Mouse (Mus musculus): ENCODE results near the gene Hnrnpl. TPM values are rescaled to one million over a fixed set of nuclear protein-coding genes. Genes with fewer than 3 reads are reported as not detected.

Hnrnpl gene
- total and polyA plus RNA-seq, 3 experiments, result 296 to 645 (median 371) TPM

DNA sequence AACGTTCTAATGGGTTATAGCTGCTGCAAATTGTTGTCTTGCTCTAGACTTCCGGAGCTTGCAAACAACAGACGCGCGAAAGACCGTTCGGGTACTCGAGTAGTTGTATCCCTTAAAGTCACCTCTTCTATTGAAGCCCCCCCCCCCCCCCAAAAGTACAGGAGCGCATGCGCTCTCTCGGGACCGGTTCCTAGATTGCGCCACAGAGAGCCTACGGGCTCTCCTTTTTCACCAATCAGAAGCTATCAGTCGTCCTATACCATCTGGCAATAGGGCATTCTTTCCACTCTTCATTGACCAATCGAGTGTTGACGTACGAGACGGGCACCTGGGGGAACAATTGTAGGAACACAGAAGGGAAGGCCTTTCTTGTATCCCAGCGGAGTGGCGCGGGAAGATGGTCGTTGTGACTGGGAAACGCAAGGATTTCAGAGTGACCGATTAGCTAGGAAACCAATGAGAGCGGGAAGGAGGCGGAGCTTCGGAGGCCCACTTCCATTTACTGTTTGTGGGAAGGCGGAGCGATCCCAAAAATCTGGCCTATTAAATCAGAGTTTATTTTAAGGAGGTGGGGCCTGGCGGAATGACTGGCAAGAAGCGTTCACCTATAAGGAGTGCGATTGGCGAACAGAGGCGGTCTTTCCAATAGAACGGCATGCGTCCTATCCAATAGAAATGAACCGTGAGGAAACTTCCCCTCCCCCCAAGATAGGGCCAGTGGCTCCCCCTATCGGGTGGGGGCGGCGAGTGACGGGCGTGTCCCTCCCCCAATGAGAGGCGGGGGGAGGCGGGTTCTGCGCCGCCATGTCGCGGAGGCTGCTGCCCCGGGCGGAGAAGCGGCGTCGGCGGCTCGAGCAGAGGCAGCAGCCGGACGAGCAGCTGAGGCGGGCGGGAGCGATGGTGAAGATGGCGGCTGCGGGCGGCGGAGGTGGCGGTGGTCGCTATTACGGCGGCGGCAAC, 2.0 kb downstream of the Hnrnpl start (continued):
- TF ChIP-seq IRF4 (IDR thresholded peaks at IDR 0.05; ENCODE audit: low read depth, low read length), result peak; percentile 6; the same call in 1 of the 2 replicates

DNA sequence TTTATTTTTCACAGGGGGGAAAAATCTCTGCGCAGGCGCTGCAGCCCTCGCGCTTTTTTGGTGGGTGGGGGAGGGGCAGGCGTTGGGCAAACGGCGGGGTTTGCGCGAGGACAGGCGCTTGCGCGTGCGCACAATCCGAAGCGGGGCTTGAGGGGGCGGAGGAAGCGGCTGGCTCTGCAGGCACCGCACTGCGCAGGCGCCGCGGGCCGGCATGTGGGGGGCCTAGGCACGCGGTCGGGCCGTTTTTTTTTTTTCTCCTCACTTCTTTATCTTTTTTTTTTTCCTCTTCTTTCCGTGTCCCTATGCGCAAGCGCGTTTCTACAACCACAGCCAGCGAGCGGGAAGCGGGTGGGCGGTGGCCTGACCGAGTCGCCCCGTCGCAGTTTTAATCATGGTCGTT, 2.9 kb downstream of the Hnrnpl start:
- Histone ChIP-seq H3K36me3 (replicated peaks in 1 of 2; ENCODE audit: control insufficient read depth in 1 of 2, insufficient read depth in 1 of 2, low read length in 1 of 2) (peaks cover 40 to 44% of the 10 kb centered on the region in 2 experiments), H3K27me3 (replicated peaks) (no peaks in the 10 kb centered on the region), H3K9me3 (replicated peaks; ENCODE audit: low read length) (no peaks in the 10 kb centered on the region), H3K27ac (ENCODE audit: insufficient read depth, low read depth) (peak overlapping the region; percentile 93; the same call in 1 of the 2 replicates), H3K4me1 (ENCODE audit: control insufficient read depth in 1 of 2, insufficient read depth in 2 of 2) (peaks cover 9 to 53% of the 10 kb centered on the region in 2 experiments), H3K4me2 (ENCODE audit: insufficient read depth, low read depth, poor library complexity, severe bottlenecking) (0 out of 2 replicates have a peak overlapping the region, but pooled peaks have one; percentile 90), H3K9ac (ENCODE audit: insufficient read depth, low read depth) (peak overlapping the region; percentile 100), H3K4me3 (replicated peaks in 1 of 3; ENCODE audit: low read depth in 2 of 3, low read length in 2 of 3, poor library complexity in 1 of 3) (peak overlapping the region; percentile 74 to 96 (median 78)), H3K79me2 (replicated peaks; ENCODE audit: control insufficient read depth, extremely low read depth, insufficient read depth, poor library complexity, severe bottlenecking) (peaks cover 49% of the 10 kb centered on the region)
- in situ Hi-C loops (cut with MboI; ENCODE audit: low pct_ligation_motif_present, low pct_unique_long_range_greater_than_20kb, low sequenced_read_pairs) (no loop called here), dilution Hi-C loops (cut with MboI; ENCODE audit: extremely low pct_ligation_motif_present, extremely low pct_unique_long_range_greater_than_20kb, low sequenced_read_pairs) (no loop called here)
- peak; percentile 94 for DNase-seq (ENCODE audit: extremely low read depth)
- TF ChIP-seq MAFK (IDR thresholded peaks at IDR 0.05; ENCODE audit: insufficient replicate concordance, low read length), result no peak
- TF ChIP-seq KAT2A (IDR thresholded peaks at IDR 0.05; ENCODE audit: insufficient replicate concordance, low read length), result 0 out of 2 replicates have a peak, but pooled peaks have one; percentile 59
- TF ChIP-seq ZMIZ1 (IDR thresholded peaks at IDR 0.05; ENCODE audit: low read depth, low read length), result no peak
- TF ChIP-seq ZKSCAN1 (IDR thresholded peaks at IDR 0.05; ENCODE audit: borderline replicate concordance, low read depth, low read length), result no peak; the same call in 1 of the 2 replicates
- TF ChIP-seq RAD21 (IDR thresholded peaks at IDR 0.05; ENCODE audit: low read depth, low read length), result no peak
- no peak for TF ChIP-seq CTCF (conservative IDR thresholded peaks at IDR 0.05 in 1 of 2, IDR thresholded peaks at IDR 0.05 in 1 of 2; ENCODE audit: low read depth in 2 of 2, low read length in 2 of 2)
- TF ChIP-seq MXI1 (IDR thresholded peaks at IDR 0.05; ENCODE audit: low read depth, low read length), result peak; percentile 91
- TF ChIP-seq UBTF (IDR thresholded peaks at IDR 0.05; ENCODE audit: low read depth, low read length), result peak; percentile 65; the same call in 1 of the 2 replicates
- TF ChIP-seq CHD2 (IDR thresholded peaks at IDR 0.05; ENCODE audit: low read length), result no peak
- TF ChIP-seq POLR2A (IDR thresholded peaks at IDR 0.05; ENCODE audit: low read depth, low read length), result peak; percentile 3; the same call in 1 of the 2 replicates
- no peak for TF ChIP-seq EP300 (IDR thresholded peaks at IDR 0.05; ENCODE audit: low read length)
- 0 out of 2 replicates have a peak, but pooled peaks have one; percentile 13 for TF ChIP-seq MEF2A (IDR thresholded peaks at IDR 0.05; ENCODE audit: borderline replicate concordance, low read depth, low read length)
- TF ChIP-seq ZC3H11A (IDR thresholded peaks at IDR 0.05; ENCODE audit: low read depth, low read length), result no peak
- no peak for TF ChIP-seq JUND (conservative IDR thresholded peaks at IDR 0.05; ENCODE audit: low read depth, low read length)
- peak; percentile 100 for TF ChIP-seq ZNF384 (IDR thresholded peaks at IDR 0.05; ENCODE audit: low read depth, low read length)
- no peak for TF ChIP-seq ETS1 (conservative IDR thresholded peaks at IDR 0.05; ENCODE audit: low read depth, low read length)
- TF ChIP-seq SIN3A (IDR thresholded peaks at IDR 0.05; ENCODE audit: low read length), result peak; percentile 66; the same call in 1 of the 2 replicates
- no peak for TF ChIP-seq USF1 (IDR thresholded peaks at IDR 0.05; ENCODE audit: low read depth, low read length)
- TF ChIP-seq GABPA (IDR thresholded peaks at IDR 0.05; ENCODE audit: insufficient replicate concordance, low read depth, low read length), result no peak
- TF ChIP-seq JUN (IDR thresholded peaks at IDR 0.05; ENCODE audit: insufficient read depth, low read depth, low read length), result no peak
- no peak for TF ChIP-seq USF2 (conservative IDR thresholded peaks at IDR 0.05; ENCODE audit: low read depth, low read length)
- TF ChIP-seq TCF12 (IDR thresholded peaks at IDR 0.05; ENCODE audit: low read depth, low read length), result no peak
- peak; percentile 66; the same call in 1 of the 2 replicates for TF ChIP-seq HCFC1 (IDR thresholded peaks at IDR 0.05; ENCODE audit: low read depth, low read length)
- peak; percentile 96 for TF ChIP-seq MAX (IDR thresholded peaks at IDR 0.05; ENCODE audit: low read length)
- TF ChIP-seq SMC3 (IDR thresholded peaks at IDR 0.05; ENCODE audit: low read depth, low read length), result no peak
- TF ChIP-seq IRF4 (IDR thresholded peaks at IDR 0.05; ENCODE audit: low read depth, low read length), result no peak
- peak; percentile 64; the same call in 1 of the 2 replicates for TF ChIP-seq ELF1 (IDR thresholded peaks at IDR 0.05; ENCODE audit: low read depth, low read length)
- TF ChIP-seq CHD1 (IDR thresholded peaks at IDR 0.05; ENCODE audit: low read depth, low read length), result no peak
- TF ChIP-seq E2F4 (IDR thresholded peaks at IDR 0.05; ENCODE audit: insufficient replicate concordance, low read depth, low read length), result peak; percentile 77; the same call in 1 of the 2 replicates
- peak; percentile 87; the same call in 1 of the 2 replicates for TF ChIP-seq POLR2AphosphoS2 (IDR thresholded peaks at IDR 0.05; ENCODE audit: low read depth, low read length)
- TF ChIP-seq NELFE (IDR thresholded peaks at IDR 0.05; ENCODE audit: low read depth, low read length), result peak; percentile 41; the same call in 1 of the 2 replicates
- peak; percentile 99 for TF ChIP-seq MYC (IDR thresholded peaks at IDR 0.05; ENCODE audit: low read depth, low read length)
- no peak for TF ChIP-seq PAX5 (IDR thresholded peaks at IDR 0.05; ENCODE audit: low read length)
- peak; percentile 91 for TF ChIP-seq NRF1 (IDR thresholded peaks at IDR 0.05; ENCODE audit: low read depth, low read length)
- TF ChIP-seq RCOR1 (conservative IDR thresholded peaks at IDR 0.05; ENCODE audit: low read depth, low read length), result no peak

Measured in CH12.LX (cell line).